Mouse (Mus musculus) cerebellum, postnatal 4 days (tissue): Measurements from ENCODE around the gene Mettl26.
A peak's percentile ranks its signal among the peaks of the same experiment; 100 is the strongest.

ENCODE experiments used
- DNase-seq, 2 experiments: peaks; one replicate each; pipeline ENCODE4 v3.0.0; 2022; ENCODE audit warnings: low spot score in 2 of 2, mixed read lengths in 1 of 2

Mettl26 gene

GRCm38 (mm10) chr17:25837076-25837410 is 37.8 kb upstream of the Mettl26 start, which contains the start of gene Rhbdl1:
Rhbdl1 (minus strand) TSS chr17:25837295.
- DNase-seq = peak; percentile 68 to 77

GRCm38 (mm10) chr17:25837533-25837932 is 37.3 kb upstream of the Mettl26 start:
- DNase-seq = no peak

- DNase-seq = no peak
Observed at GRCm38 (mm10) chr17:25838904-25839303, 36.0 kb upstream of the Mettl26 start.

GRCm38 (mm10) chr17:25839455-25840235 is 35.2 kb upstream of the Mettl26 start:
- DNase-seq = no peak

GRCm38 (mm10) chr17:25840519-25840918 is 34.4 kb upstream of the Mettl26 start:
- DNase-seq = no peak

GRCm38 (mm10) chr17:25841117-25841880 is 33.6 kb upstream of the Mettl26 start, which contains the start of gene Gm20683:
Gm20683 (minus strand) TSS chr17:25841763.
- no peak for DNase-seq

GRCm38 (mm10) chr17:25842509-25842908 is 32.4 kb upstream of the Mettl26 start:
- DNase-seq = no peak

GRCm38 (mm10) chr17:25843122-25843521 is 31.8 kb upstream of the Mettl26 start:
- DNase-seq = no peak

GRCm38 (mm10) chr17:25843636-25844395 is 31.1 kb upstream of the Mettl26 start:
- DNase-seq = no peak

- peak; percentile 77 to 88 for DNase-seq
Observed at GRCm38 (mm10) chr17:25844396-25844901, 30.4 kb upstream of the Mettl26 start, which contains the start of gene Rhot2. Rhot2 (minus strand) TSS chr17:25844851.

GRCm38 (mm10) chr17:25860229-25860628 is 14.6 kb upstream of the Mettl26 start:
- no peak for DNase-seq

- peak; percentile 80 to 88 for DNase-seq
Observed at GRCm38 (mm10) chr17:25860832-25861703, 13.8 kb upstream of the Mettl26 start, which contains the start of gene Wdr90. Wdr90 (minus strand) TSS chr17:25861501.

GRCm38 (mm10) chr17:25861704-25862612 is 12.9 kb upstream of the Mettl26 start:
- DNase-seq = no peak

GRCm38 (mm10) chr17:25863681-25864080 is 11.2 kb upstream of the Mettl26 start:
- no peak for DNase-seq

GRCm38 (mm10) chr17:25864311-25864710 is 10.6 kb upstream of the Mettl26 start:
- DNase-seq = no peak

- no peak for DNase-seq
Observed at GRCm38 (mm10) chr17:25865288-25865687, 9.6 kb upstream of the Mettl26 start.

GRCm38 (mm10) chr17:25866172-25866571 is 8.7 kb upstream of the Mettl26 start:
- no peak for DNase-seq

GRCm38 (mm10) chr17:25867509-25867835 is 7.4 kb upstream of the Mettl26 start:
- DNase-seq = no peak

GRCm38 (mm10) chr17:25867836-25868600 is 6.9 kb upstream of the Mettl26 start:
- no peak for DNase-seq
